In the genomic region with DNA sequence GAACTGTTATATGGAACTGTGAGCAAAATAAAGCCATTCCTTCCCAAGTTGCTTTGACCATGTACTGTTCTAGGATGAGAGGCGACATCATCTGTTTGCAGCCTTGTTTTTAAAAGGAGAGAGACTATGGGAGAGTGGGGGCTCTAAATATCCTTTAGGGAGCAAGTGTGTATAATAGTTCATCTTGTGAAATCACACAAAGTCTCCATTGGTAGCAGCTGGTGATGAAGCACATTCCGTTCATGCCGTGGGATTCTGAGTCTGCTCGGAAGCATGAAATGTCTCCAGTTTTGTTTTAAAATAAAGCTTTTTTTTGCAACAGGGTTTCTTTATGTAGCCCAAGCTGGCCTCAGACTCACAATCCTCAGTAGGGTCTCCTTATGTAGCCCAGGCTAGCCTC, we compare ENCODE assay signal across 18 mouse cellular contexts. TPM values are rescaled to one million over a fixed set of nuclear protein-coding genes. Genes with fewer than 3 reads are reported as not detected.
"Had no signal": no experiment of that assay in that cellular context is flagged by ENCODE, and none has a peak within 500 bp of the region (broad histone marks: within the 10 kb centered on the region; RNA-seq: fewer than 3 reads in every experiment).

No protein-coding gene starts in this region.

- ATAC-seq: midbrain, embryonic 13.5 days; midbrain, embryonic 15.5 days had no signal

- H3K9ac ChIP-seq: liver, embryonic 14.5 days; lung, embryonic 15.5 days; midbrain, embryonic 13.5 days; midbrain, embryonic 15.5 days; neural tube, embryonic 12.5 days had no signal

- H3K9me3 ChIP-seq: lung, embryonic 15.5 days; megakaryocyte, embryonic 14.5 days; midbrain, embryonic 13.5 days; midbrain, embryonic 15.5 days; neural tube, embryonic 12.5 days had no signal

- DNase-seq: lung, adult 2 months; lung, postnatal 10 days; right cerebral cortex, postnatal 14 days; spleen, adult 18-20 months; thymus, adult 18-20 months; thymus, postnatal 14 days; thymus, postnatal 36 days had no signal

- H3K4me2 ChIP-seq: lung, embryonic 15.5 days; midbrain, embryonic 11.5 days; midbrain, embryonic 13.5 days; midbrain, embryonic 15.5 days; neural tube, embryonic 12.5 days had no signal

- H3K27me3 ChIP-seq: midbrain, embryonic 15.5 days had no signal

- H3K36me3 ChIP-seq: lung, embryonic 15.5 days; midbrain, embryonic 13.5 days; midbrain, embryonic 15.5 days; neural tube, embryonic 12.5 days had no signal

- H3K4me3 ChIP-seq: lung, embryonic 15.5 days; megakaryocyte, embryonic 14.5 days; midbrain, embryonic 13.5 days; midbrain, embryonic 15.5 days; neural tube, embryonic 12.5 days had no signal

- H3K27ac ChIP-seq: liver, embryonic 14.5 days; lung, embryonic 15.5 days; macrophage; midbrain, embryonic 13.5 days; midbrain, embryonic 15.5 days; neural tube, embryonic 12.5 days had no signal

RNA-seq across cellular contexts. Expression of a gene that starts 2.6 kb away (rescaled TPM):
- total RNA-seq: megakaryocyte progenitor cell, adult 5-6 weeks; monocyte, adult 5-6 weeks had no signal
- polyA plus RNA-seq: macrophage had no signal

RNA-seq across cellular contexts. Expression of a gene that starts 36.4 kb away (rescaled TPM):
- total RNA-seq: monocyte, adult 5-6 weeks; neutrophil, adult 5-6 weeks had no signal
